Mouse (Mus musculus): Measurements from ENCODE around the gene a.

Gene a

DNA sequence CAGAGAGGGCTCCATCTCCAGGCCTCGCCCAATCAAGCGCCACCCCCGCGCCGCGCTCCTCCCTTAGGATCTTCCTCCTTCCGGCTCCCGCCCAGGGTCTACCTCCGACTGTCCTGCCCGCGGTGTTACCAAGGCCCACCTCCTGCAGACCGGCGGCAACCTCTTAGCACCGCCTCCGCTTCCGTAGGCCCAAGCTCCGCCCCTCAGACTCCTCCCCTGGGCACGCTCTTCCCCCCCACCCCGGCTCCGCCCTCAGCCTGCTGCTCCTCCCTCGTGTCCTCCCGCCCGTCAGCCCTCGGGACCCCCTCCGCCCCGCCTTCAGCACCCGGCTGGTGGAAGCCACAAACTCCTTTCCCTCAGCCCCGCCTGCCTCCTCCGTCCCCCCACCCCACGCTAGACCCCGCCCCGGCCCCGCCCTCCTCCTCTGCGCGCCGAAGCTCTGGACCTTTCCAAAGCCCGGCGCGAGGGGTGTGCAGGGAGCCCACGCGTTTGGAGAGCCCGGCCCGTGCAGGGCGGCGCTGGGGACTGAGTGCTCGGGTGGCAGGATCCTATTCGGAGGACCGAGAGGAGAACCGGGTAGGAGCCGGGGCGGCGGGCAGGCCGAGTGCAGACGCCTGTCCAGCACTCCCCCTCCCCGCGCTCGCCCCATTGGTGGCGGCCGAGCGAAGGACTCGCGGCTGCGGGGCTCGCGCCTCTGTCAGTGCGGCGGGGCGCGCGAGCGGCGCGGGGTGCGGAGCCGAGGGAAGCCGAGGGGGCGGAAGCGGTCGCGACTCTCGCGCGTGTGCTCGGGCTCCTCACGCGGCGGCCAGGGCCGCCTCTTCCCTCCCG, at the start of gene a, which contains the start of gene Raly:
Gene a, plus strand, starts transcription at position 747 of the 828 bp plus-strand sequence.
Gene Raly, plus strand, starts transcription at position 441 of the 828 bp plus-strand sequence.
- DNase-seq (ENCODE audit: low spot score) = peak; percentile 98

DNA sequence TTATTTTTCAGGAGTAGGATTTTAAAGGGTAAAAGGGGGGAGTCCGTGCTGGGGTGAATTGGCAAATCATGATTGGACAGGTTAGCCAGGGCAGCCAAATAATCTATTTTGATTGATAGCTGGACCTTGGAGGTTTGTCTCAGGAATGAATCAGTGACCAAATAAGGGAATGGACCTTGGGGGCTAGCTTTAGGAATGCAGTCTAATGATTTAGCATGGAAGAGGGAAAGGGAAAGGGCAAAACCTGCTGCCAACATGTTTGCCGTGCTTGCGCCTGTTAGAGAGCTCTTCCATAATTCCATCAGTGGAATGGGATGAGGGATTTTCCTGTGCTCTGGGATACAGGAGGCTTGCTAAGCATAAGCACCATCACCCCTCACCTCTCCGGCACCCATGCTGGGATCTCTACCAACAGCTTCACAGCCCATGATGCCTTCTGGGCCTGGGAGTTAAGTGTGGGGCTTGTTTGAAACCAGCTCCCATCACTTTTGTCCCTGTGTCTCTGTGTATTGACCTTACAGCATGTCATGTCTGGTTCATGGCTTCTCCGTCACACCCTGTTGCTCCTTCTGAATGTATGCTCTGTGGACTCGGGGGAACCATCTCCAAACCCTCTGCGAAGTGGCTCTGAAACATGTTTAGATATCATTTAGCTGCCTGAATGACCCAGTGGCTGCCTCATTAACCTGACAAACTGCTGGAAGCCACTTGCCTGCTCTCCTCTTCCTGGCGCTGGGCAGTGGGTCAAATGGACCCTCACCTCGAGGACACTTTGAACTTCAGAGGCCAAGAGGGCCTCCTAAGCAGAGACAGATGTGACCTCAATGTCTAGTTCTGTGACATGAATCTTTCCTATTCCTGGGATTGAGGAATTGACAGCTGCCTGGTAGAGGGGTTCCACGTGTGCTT, 48.0 kb upstream of the a start:
- DNase-seq (ENCODE audit: low spot score) = peak; percentile 54

DNA sequence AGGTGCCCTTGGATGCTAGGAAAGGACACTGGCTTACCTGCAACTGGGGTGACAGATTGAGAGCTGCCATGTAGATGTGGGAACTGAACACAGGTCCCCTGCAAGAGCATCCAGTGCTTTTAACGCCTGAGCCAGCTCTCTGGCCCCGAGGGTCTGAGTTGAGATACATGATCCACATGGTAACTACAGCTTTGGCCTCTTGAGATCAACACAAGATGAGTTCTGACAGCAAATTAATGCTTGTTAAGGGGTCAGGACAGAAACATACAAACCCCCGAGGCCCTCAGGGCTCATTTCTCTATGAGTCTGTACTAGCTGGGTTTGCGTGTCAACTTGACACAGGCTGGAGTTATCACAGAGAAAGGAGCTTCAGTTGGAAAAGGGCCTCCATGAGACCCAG, 47.3 kb upstream of the a start:
- DNase-seq (ENCODE audit: low spot score) = peak; percentile 35

DNA sequence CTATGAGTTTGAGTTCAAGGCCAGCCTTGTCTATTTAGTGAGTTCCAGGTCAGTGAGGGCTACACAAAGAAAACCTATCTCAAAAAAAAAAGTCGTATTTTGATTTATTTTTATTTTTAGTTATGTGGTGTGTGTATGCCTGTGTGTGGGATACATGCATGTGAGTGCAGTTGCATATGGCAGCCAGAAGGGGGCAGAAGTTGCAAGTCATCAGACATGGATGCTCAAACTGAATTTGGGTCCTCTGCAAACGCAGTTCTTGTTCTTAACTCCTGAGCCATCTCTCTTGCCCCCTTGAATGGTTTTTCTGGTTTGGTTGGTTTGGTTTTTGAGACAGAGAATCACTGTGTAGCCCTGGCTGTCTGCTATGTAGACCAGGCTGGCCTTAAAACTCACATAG, 42.8 kb upstream of the a start:
- DNase-seq (ENCODE audit: low spot score) = no peak

DNA sequence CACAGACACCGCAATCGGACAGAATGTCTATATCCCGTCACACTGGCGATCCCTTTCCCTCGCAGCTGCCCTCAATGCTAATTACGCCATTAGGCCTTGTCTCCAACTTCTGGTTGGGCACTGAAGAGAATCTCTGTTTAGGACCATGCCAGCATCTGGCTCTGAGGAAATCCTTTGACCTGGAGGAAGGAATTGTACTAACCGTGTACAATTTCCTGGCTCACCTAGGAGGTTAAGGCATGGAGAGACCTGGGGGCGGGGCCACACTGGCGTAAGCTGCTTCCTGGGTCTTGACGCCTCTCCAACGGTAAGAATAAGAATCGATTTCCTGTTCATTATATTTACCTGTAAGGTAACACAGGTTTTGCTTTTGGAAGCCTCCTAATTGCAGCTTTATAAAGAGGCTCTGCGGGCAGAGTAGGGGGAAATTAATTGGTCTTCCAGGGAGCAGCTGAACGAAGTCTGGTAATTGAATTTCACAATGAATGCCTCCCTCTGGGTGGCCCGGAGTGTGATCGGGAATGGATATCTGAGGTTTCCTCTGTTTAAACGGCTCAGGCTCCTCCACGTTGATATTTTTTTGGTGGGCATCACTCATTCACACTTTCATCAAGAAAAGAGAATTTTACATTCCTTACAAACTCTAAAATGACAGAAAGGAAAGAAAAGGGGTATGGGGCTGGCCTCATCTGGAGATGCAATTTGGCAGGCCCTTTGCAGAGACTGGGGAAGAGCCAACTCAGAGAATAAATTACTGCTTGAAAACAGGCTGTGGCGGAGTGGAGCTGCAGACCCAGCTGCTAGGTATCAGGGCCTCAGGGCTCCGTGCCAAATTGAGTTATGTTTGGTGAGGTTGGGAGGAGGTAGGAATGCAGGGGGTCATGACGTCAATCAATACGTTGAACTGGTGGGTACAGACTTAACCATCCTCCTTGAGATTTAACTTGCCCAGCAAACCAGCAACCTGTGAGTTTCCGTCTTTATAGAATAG, 41.9 kb upstream of the a start:
- DNase-seq (ENCODE audit: low spot score) = peak; percentile 59

DNA sequence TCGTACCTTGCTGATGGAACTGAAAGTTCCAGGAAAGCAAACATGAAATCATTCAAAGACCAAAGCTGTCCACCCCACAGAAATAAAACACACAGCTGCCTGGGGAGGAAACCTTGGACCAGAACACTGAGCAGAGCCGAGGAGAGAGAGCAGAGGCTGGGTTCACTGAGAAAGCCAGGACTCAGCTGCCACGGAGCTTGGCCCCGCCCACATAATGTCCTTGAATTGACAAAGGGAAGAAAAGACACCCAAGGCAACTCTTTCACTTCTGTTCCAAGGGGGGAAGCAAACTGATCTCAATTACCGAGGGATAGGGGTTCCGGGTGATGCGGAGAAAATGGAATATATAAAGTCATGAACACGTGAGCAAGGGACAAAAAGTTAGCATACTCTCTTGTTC, 39.3 kb upstream of the a start:
- DNase-seq (ENCODE audit: low spot score) = no peak

DNA sequence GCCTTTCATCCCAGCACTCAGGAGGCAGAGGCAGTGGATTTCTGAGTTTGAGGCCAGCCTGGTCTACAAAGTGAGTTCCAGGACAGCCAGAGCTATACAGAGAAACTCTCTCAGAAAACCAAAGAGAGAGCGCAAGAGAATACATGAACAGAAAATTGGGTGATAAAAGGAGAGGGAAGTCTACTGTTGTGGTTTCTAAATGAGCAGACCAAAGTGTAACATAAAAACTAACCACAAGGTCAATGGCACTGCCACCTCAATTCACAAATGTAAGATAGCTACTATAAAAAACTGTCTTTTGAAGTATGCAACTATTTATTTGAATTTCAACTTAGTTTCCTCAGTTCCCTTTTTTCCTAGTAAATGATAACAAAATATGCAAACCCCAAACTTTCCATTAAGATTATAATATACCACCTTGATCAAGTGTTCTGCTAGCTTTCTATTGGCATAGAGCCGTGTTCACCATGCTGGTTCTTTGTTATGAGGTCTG, 37.1 kb upstream of the a start:
- no peak for DNase-seq (ENCODE audit: low spot score)

DNA sequence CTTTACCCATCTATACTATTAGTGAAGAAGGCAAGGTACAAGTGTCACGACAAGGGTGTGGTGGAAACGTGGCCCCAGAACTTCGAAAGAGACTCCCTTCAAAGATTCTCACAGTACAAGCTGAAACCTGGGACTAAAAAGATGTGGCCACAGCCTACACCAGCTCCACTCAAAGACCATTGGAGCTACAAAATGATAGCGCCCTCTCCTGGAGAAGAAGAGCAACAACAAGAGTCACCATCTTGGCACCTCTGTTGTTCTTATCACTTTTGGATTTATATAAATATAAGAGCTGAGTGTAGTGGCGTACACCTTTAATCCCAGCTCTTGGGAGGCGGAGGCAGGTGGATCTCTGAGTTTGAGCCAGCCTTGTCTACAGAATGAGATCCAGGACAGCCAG, 35.4 kb upstream of the a start:
- no peak for DNase-seq (ENCODE audit: low spot score)

DNA sequence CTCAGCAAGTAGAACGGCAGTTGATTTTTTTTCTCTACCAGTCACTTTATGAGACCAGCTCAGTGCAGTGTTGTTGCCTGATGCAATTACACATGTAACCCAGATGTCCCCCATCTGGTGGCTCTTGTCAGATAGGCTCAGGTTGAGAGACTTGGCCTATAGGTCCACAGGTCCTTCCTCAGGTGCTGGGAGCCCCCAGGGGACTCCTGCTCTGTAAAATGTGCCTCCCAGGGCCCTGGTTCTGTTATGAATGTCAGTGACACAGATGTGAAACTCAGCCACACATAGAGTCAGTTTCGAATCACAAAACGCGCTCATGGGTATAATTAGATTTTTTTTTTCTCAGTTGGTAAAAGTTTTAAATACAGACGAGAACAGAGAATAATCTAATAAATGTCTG, 33.5 kb upstream of the a start:
- no peak for DNase-seq (ENCODE audit: low spot score)

DNA sequence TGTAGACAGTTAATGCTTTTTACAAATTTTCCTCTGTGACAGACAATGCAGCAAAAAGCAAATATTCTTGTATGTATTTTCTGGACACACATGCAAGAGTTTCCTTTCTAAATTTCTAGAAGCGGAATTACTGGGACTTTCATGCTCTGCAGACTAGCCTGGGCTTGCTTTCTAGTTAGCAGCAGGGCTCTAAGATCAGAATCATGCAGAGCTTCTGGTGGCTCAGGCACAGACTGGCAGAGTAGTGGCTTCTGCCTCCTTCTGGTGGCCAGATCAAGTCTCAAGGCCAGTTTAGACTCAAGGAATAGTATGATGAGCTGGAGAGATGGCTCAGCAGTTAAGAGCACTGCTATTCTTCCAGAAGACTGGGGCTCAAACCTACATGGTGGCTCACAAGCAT, 32.7 kb upstream of the a start:
- no peak for DNase-seq (ENCODE audit: low spot score)

DNA sequence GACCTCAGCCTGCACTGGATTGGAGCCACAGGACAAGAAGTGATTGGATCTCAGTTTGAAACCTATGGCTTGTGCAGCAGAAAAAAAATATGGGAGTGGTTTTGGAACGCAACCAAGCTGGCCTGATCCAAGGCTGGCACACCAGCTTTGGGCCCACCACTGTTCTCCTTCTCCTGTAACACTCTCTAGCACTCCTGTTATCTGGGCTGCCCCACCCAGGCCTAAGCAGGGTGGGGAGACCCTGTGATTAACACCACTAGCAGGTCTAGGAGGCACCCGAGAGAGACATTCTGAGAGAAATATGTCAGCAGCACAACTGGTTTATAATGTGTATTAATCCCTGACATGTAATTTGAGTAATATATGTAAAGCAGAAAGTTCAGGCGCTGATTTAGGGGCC, 28.0 kb upstream of the a start:
- no peak for DNase-seq (ENCODE audit: low spot score)

DNA sequence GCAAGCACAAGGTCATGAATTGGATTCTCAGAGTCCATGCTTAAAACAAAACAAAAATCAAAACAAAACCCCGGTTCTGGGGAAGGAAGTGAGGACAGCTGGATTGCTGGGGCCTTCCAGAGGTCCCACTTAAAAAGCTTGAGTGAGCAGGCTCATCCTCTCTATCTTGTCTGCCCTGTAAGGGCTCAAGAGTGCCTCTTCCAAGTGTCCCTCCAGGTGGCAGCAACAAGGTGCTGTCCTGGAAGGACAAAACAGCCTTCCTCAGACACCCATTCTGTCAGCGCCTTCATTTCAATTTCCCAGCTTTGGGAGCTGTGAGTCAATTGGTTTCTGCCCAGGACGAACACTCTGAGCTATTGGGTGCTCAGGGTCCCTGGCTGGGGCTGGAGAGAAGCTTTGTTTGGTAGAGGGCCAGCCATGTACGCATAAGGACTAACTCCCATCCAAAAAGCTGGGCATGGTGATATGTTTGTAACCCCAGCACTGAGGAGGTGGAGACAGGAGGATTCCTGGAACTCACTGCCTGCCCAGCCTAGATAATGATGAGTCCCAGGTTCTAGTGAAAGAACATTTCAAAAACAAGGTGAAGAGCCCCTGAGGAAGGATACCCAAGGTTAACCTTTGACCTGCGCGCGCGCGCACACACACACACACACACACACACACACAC, 26.2 kb upstream of the a start:
- DNase-seq (ENCODE audit: low spot score) = no peak

DNA sequence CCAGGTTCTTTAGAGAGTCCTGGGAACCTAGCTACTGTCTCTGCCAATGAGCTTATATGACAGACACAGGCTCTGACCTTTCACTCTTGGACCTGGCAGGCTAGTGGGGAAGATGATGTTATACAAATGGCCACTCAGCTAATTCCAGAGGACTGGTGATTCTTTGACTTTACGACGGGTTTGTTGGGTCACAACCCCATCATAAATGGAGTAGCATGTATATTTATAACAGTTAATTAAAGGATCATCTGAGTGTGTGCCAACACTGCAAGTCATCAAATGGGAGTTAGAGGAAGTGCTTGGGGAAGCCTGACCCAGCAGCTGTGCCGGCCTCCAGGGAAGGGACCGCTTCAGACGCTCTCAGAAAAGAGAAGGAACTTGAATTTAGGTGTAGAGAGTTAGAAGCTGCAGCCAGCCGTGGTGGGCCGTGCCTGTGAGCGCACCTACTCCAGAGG, 25.6 kb upstream of the a start:
- no peak for DNase-seq (ENCODE audit: low spot score)

DNA sequence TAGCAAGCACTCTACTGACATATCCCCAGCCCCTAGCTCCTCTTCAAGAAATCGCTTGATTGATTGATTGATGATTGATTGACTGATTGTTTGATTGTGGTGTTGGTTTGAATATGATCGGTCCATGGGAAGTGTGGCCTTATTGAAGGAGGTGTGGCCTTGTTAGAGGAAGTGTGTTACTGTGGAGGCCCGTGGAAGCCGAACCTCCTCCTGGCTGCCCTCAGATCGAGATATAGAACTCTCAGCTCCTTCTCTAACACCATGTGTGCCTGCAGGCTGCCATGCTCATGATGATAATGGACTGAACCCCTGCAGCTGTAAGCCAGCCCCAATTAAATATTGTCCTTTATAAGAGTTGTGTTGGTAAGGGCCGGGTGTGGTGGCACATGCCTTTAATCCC, 24.2 kb upstream of the a start:
- DNase-seq (ENCODE audit: low spot score) = no peak

DNA sequence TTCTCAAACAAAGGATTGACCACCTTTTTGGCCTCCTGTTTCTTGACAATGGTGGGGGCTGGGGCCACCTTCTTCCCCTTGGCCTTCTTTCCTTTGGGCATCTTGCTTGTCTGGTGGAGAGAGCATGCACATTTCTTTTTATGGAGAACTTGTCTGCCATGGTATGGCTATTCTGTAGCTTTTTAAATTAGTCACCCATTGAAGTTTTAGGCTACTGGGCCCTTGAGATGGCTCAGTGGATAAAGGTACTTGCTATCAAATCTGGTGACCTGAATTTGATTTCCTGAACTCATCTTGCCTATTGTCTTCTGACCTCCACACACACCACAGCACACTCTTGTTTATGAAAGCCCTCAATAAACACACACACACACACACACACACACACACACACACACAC, 21.3 kb upstream of the a start, which contains the start of gene Gm14214:
Gene Gm14214, minus strand, starts transcription at position 101 of the 400 bp plus-strand sequence.
- no peak for DNase-seq (ENCODE audit: low spot score)

DNA sequence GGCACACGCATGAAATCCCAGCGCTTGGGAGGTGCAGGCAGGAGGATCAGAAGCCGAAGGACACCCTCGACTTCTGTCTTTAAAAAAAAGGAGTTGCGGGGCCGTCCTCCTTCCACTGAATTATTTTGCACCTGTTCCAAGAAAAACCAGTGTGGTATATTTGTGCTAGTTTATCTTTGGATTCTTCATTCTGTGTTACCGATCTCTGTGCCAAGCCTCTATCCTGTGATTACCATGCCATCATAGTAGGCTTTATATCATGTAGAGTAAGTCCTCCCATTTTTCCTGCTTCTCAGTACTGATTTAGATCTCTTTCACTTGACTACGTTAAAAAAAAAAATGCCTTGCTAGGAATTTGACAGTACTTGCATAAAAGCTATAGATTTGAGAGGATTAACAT, 19.6 kb upstream of the a start:
- no peak for DNase-seq (ENCODE audit: low spot score)

DNA sequence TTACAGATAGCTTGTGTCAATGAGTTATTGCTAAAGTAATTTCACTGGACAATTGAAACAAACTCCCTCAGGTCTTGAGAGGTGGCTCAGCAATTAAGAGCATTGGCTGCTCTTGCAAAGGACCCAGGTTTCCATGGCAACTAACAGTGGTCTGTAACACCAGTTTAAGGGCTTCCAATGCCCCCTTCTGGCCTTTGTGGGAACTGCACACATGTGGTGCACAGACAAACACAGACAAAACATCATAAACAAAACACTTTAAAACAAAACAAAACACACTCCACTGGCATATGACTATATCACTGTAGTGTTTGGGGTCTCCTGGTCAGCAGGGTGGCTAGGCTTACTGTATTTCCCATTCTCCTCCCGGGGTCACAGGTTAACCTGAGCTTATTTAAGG, 17.2 kb upstream of the a start:
- peak; percentile 76 for DNase-seq (ENCODE audit: low spot score)

DNA sequence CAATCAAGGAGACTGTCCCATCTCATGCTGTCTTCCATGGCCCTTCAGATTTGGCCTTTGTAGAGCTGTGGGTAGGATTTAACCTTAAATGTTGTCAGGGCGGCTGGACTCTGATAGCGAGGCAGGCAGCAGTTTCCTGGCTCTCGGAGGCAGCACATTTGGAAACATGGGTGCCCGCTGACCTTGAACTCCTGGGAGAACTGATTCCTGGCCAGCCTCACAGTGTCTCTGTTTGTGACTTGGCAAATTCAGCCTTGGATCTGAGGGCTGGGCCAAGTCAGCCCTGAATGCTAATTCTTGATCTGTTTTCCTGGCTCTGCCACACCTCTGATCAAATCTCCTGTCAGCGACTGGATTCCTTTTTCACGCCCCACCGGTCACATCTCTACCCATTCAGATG, 14.7 kb upstream of the a start:
- no peak for DNase-seq (ENCODE audit: low spot score)

DNA sequence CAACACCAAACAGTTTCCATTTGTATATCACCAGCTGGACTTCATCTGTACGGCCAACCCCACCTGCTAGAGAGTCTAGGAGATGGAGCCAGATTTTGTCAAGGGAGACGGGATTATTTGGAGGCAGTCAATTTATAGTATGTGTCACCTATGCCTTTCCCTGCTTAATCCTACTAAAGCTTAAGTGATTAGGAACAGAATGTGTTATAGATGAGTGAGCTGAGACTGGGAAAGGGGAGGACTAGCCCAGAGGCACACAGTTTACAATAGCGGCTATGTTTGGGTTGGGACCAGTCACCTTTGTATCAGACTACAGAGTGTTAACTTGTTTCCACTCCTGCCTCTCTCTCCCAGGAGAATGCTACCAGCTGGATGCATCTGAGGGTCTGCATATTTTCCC, 11.6 kb upstream of the a start:
- no peak for DNase-seq (ENCODE audit: low spot score)

DNA sequence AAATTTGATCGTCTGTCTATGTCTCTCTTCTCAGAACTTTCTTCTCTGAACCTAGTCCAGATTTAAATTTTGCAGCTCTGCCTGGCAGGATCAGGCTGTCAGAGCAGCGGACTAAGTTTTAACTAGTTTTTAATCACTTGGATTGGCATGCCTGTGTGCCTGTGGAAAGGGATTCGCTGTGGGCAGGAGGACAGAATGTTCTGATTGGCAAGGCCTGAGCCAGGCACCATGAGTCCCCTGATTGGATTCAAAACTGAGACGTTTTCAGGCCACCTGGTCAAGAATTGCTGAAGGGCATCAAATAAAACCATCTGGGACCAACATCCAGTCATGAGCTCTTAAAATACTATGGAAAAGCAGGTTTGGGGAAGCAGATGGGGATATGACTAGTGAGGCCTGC, 8.8 kb upstream of the a start:
- DNase-seq (ENCODE audit: low spot score) = no peak
